Mouse (Mus musculus) hematopoietic multipotent progenitor cell, adult 10-12 weeks (in vitro differentiated cells): ENCODE measurements around the gene Hprt. TPM values are rescaled to one million over a fixed set of nuclear protein-coding genes. Genes with fewer than 3 reads are reported as not detected.

Experiments
- polyA plus RNA-seq: library from polyadenylated mRNA; stranded (reverse); fragments of >175 nt; gene quantifications from 2 replicates; pipeline ENCODE4 v1.2.3, GENCODE M21; 2012; ENCODE audit warnings: low replicate concordance

Gene Hprt
- 0.84 and 5.1 TPM in 2 replicates for polyA plus RNA-seq

DNA sequence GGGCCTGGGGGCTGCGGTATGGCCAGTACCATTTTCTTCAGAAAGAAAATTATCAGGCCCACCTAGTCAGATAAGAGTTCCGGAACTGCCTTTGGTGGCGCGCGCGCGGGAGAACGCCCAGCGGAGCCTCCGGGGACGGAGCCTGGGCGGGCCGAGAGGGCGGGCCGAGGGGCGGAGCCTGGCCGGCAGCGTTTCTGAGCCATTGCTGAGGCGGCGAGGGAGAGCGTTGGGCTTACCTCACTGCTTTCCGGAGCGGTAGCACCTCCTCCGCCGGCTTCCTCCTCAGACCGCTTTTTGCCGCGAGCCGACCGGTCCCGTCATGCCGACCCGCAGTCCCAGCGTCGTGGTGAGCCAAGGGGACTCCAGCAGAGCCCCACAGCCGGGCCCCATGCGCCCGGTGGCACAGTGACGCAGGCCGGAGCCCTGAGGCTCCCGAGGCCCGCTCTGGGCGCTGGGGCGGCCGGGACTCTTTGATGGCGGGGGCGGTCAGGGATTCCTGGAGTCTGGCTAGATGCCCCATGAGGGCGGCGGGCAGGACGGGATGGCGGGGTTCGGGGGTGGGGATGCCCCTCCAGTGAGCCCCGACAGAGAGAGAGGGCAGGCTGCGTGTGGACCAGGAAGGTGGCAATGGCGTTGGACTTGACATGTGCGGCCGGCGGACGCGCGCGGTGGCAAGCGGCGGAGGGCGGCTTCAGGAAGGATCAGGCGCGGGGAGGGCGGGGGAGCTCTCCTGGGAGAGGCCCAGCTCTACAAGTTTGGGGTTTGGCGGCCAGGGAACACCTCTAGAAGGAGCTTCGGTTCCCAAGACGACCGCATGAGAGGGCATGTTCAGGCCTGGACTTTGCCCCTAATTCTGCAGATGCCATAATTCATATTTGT, at the start of gene Hprt:
Hprt (plus strand) TSS at position 233 of the 879 bp plus-strand sequence.

Other genes with a start within 250 kb of the Hprt start
- not detected in 2 replicates for gene Ccdc160, start 196.9 kb upstream of the Hprt start, polyA plus RNA-seq
- gene Phf6, start 75.9 kb upstream of the Hprt start, polyA plus RNA-seq = 4.1 and 5.3 TPM in 2 replicates